27 mouse cellular contexts compared by ENCODE assay signal in genomic region chr17:71510297-71510696, GRCm38 (mm10). TPM values are rescaled to one million over a fixed set of nuclear protein-coding genes. Genes with fewer than 3 reads are reported as not detected.
DNase-seq lines count a peak whose midpoint lies in the region; ATAC-seq and TF ChIP-seq lines count a peak whose summit lies in the region.
"Had no signal": no experiment of that assay in that cellular context is flagged by ENCODE, and none has a peak within 500 bp of the region (broad histone marks: within the 10 kb centered on the region; RNA-seq: fewer than 3 reads in every experiment).

No protein-coding gene starts in this region.

- H3K9me3 ChIP-seq in G1E (replicated peaks) = no peaks in the 10 kb centered on the region
- H3K9me3 ChIP-seq in intestine, embryonic 16.5 days (ENCODE audit: control insufficient read depth, low read length) = no peaks in the 10 kb centered on the region
- no peaks in the 10 kb centered on the region for H3K9me3 ChIP-seq in liver, embryonic 13.5 days (replicated peaks)
- no peaks in the 10 kb centered on the region for H3K9me3 ChIP-seq in midbrain, embryonic 14.5 days (ENCODE audit: control insufficient read depth, low read length)
- H3K9me3 ChIP-seq: forebrain, embryonic 13.5 days; heart, embryonic 12.5 days; hindbrain, embryonic 13.5 days; kidney, embryonic 15.5 days; limb, embryonic 13.5 days; neural tube, embryonic 13.5 days had no signal

- no peak overlapping the region for H3K27ac ChIP-seq in intestine, embryonic 16.5 days (ENCODE audit: low read length)
- H3K27ac ChIP-seq in liver, embryonic 13.5 days = peak overlapping the region; percentile 76
- H3K27ac ChIP-seq in midbrain, embryonic 14.5 days (replicated peaks; ENCODE audit: low read depth, low read length) = no peak overlapping the region
- H3K27ac ChIP-seq: forebrain, embryonic 13.5 days; hindbrain, embryonic 13.5 days; kidney, embryonic 15.5 days; left cerebral cortex, adult 2 months; limb, embryonic 13.5 days; neural tube, embryonic 13.5 days had no signal

- no peak overlapping the region; the same call in 1 of the 2 replicates for H3K4me3 ChIP-seq in G1E (ENCODE audit: low read depth, low read length)
- H3K4me3 ChIP-seq in intestine, embryonic 16.5 days (ENCODE audit: low read length) = no peak overlapping the region
- H3K4me3 ChIP-seq in liver, embryonic 13.5 days (replicated peaks) = no peak overlapping the region
- no peak overlapping the region for H3K4me3 ChIP-seq in midbrain, embryonic 14.5 days (replicated peaks; ENCODE audit: low read depth, low read length)
- H3K4me3 ChIP-seq: forebrain, embryonic 13.5 days; heart, embryonic 12.5 days; hindbrain, embryonic 13.5 days; kidney, embryonic 15.5 days; left cerebral cortex, adult 2 months; limb, embryonic 13.5 days; myocyte; neural tube, embryonic 13.5 days had no signal

- peaks cover 84% of the 10 kb centered on the region for H3K36me3 ChIP-seq in G1E (replicated peaks)
- peaks cover 5% of the 10 kb centered on the region; the same call in 1 of the 2 replicates for H3K36me3 ChIP-seq in intestine, embryonic 16.5 days (ENCODE audit: control insufficient read depth, insufficient read depth, low read length)
- peaks cover 95% of the 10 kb centered on the region for H3K36me3 ChIP-seq in liver, embryonic 13.5 days
- H3K36me3 ChIP-seq in midbrain, embryonic 14.5 days (ENCODE audit: control insufficient read depth, insufficient read depth, low read length) = peaks cover 23% of the 10 kb centered on the region; the same call in 1 of the 2 replicates

- H3K4me2 ChIP-seq in intestine, embryonic 16.5 days (ENCODE audit: low read depth, low read length) = no peak overlapping the region
- H3K4me2 ChIP-seq in liver, embryonic 13.5 days = 0 out of 2 replicates have a peak overlapping the region, but pooled peaks have one; percentile 17
- H3K4me2 ChIP-seq in midbrain, embryonic 14.5 days (ENCODE audit: low read length) = no peak overlapping the region
- H3K4me2 ChIP-seq: forebrain, embryonic 13.5 days; heart, embryonic 12.5 days; hindbrain, embryonic 13.5 days; kidney, embryonic 15.5 days; limb, embryonic 13.5 days; lung, embryonic 14.5 days; midbrain, embryonic 11.5 days; neural tube, embryonic 13.5 days had no signal

- ATAC-seq in G1E (ENCODE audit: extremely low read depth, insufficient number of reproducible peaks, low FRiP score, poor library complexity, severe bottlenecking) = peak; percentile 79
- ATAC-seq in intestine, embryonic 16.5 days = peak; percentile 77; the same call in 1 of the 2 replicates
- peak; percentile 94 for ATAC-seq in liver, embryonic 13.5 days (ENCODE audit: low read depth)
- ATAC-seq in megakaryocyte progenitor cell, adult 5-6 weeks (replicated peaks; ENCODE audit: poor library complexity) = peak; percentile 65
- no peak for ATAC-seq in midbrain, embryonic 14.5 days (ENCODE audit: low FRiP score, low TSS enrichment)
- ATAC-seq in activated CD4-positive, CD25-positive, alpha-beta regulatory T cell, adult 4 months = no peak
- ATAC-seq: forebrain, embryonic 13.5 days had no signal

- 86% methylated on average over 11 of the region's 11 CpGs for WGBS in intestine, embryonic 16.5 days
- 62% methylated on average over 11 of the region's 11 CpGs for WGBS in liver, embryonic 13.5 days (ENCODE audit: insufficient replicate concordance)
- WGBS in midbrain, embryonic 14.5 days = 97% methylated on average over 11 of the region's 11 CpGs

- TF ChIP-seq CTCF in G1E (IDR thresholded peaks at IDR 0.05; ENCODE audit: low read depth, low read length) = no peak

- H3K4me1 ChIP-seq in G1E (ENCODE audit: insufficient read depth, low read depth, low read length) = peaks cover 16% of the 10 kb centered on the region
- H3K4me1 ChIP-seq in intestine, embryonic 16.5 days (ENCODE audit: control insufficient read depth, insufficient read depth, low read length) = no peaks in the 10 kb centered on the region
- H3K4me1 ChIP-seq in liver, embryonic 13.5 days (replicated peaks) = peaks cover 13% of the 10 kb centered on the region
- no peaks in the 10 kb centered on the region for H3K4me1 ChIP-seq in midbrain, embryonic 14.5 days (ENCODE audit: control insufficient read depth, insufficient read depth, low read length)
- H3K4me1 ChIP-seq: forebrain, embryonic 13.5 days; heart, embryonic 12.5 days; hindbrain, embryonic 13.5 days; kidney, embryonic 15.5 days; limb, embryonic 13.5 days; neural tube, embryonic 13.5 days had no signal

- no peak overlapping the region for H3K9ac ChIP-seq in intestine, embryonic 16.5 days (ENCODE audit: low read depth, low read length)
- H3K9ac ChIP-seq in liver, embryonic 13.5 days = 0 out of 2 replicates have a peak overlapping the region, but pooled peaks have one; percentile 13
- H3K9ac ChIP-seq in midbrain, embryonic 14.5 days (replicated peaks; ENCODE audit: low read length) = no peak overlapping the region
- H3K9ac ChIP-seq: forebrain, embryonic 13.5 days; heart, embryonic 12.5 days; hindbrain, embryonic 13.5 days; kidney, embryonic 15.5 days; limb, embryonic 13.5 days; lung, embryonic 14.5 days; neural tube, embryonic 13.5 days had no signal

- no peak for DNase-seq in G1E (ENCODE audit: low spot score)
- peak; percentile 41 for DNase-seq in liver, embryonic 13.5 days
- no peak for DNase-seq in midbrain, embryonic 14.5 days
- no peak for DNase-seq in spleen, postnatal 36 days (ENCODE audit: low spot score in 2 of 2)
- DNase-seq: adrenal gland, adult 2 months; adrenal gland, postnatal 36 days; cerebellum, adult 2 months; cerebellum, postnatal 36 days; gastrocnemius, postnatal 14 days; heart, adult 18-20 months; heart, postnatal 4 days; kidney, adult 18-20 months; kidney, postnatal 25 days; lung, embryonic 14.5 days; lung, postnatal 14 days had no signal

- H3K27me3 ChIP-seq in G1E (ENCODE audit: insufficient read depth, low read length) = no peaks in the 10 kb centered on the region
- H3K27me3 ChIP-seq in intestine, embryonic 16.5 days (replicated peaks; ENCODE audit: control insufficient read depth, insufficient read depth, low read length) = no peaks in the 10 kb centered on the region
- H3K27me3 ChIP-seq in liver, embryonic 13.5 days = no peaks in the 10 kb centered on the region
- H3K27me3 ChIP-seq in midbrain, embryonic 14.5 days (ENCODE audit: control insufficient read depth, insufficient read depth, low read length) = no peaks in the 10 kb centered on the region
- H3K27me3 ChIP-seq: forebrain, embryonic 13.5 days; heart, embryonic 12.5 days; hindbrain, embryonic 13.5 days; kidney, embryonic 15.5 days; limb, embryonic 13.5 days; neural tube, embryonic 13.5 days had no signal

RNA-seq across cellular contexts. Expression of gene Ndc80, which starts 16.4 kb away (rescaled TPM):
- total RNA-seq in G1E (2014; fragmentation: Nextera tagmentation) (118 and 120 TPM in 2 replicates), G1E (2017) (95.7 and 110 TPM in 2 replicates)
- 3.4 and 8.3 TPM in 2 replicates for polyA plus RNA-seq in G1E (2012)
- 30.4 and 33.7 TPM in 2 replicates for polyA plus RNA-seq in intestine, embryonic 16.5 days (2015; fragmentation: Nextera tagmentation; extraction: Ambion mirVana)
- polyA plus RNA-seq in liver, embryonic 13.5 days (2015; fragmentation: Nextera tagmentation; extraction: Ambion mirVana) = 36.0 and 45.5 TPM in 2 replicates
- 51.2 and 57.3 TPM in 2 replicates for total RNA-seq in megakaryocyte progenitor cell, adult 5-6 weeks (2015)
- 75.0 and 91.7 TPM in 2 replicates for total RNA-seq in megakaryocyte progenitor cell, adult 5-6 weeks (2017)
- polyA plus RNA-seq in midbrain, embryonic 14.5 days (2014; fragmentation: Nextera tagmentation; extraction: Ambion mirVana) = 4.6 and 9.6 TPM in 2 replicates
- 10 to 100 TPM; 23.7 to 24.7 TPM for polyA plus RNA-seq in activated CD4-positive, CD25-positive, alpha-beta regulatory T cell, adult 4 months (2017; shearing (Covaris generic))
- polyA plus RNA-seq: adrenal gland, adult 2 months; cerebellum, adult 2 months had no signal

RNA-seq across cellular contexts. Expression of gene Smchd1, which starts 35.2 kb away (rescaled TPM):
- total RNA-seq in G1E (2014; fragmentation: Nextera tagmentation) (319 and 338 TPM in 2 replicates), G1E (2017) (230 and 243 TPM in 2 replicates)
- 9.9 and 10.0 TPM in 2 replicates for polyA plus RNA-seq in G1E (2012)
- polyA plus RNA-seq in intestine, embryonic 16.5 days (2015; fragmentation: Nextera tagmentation; extraction: Ambion mirVana) = 30.5 and 35.0 TPM in 2 replicates
- 37.2 and 39.3 TPM in 2 replicates for polyA plus RNA-seq in liver, embryonic 13.5 days (2015; fragmentation: Nextera tagmentation; extraction: Ambion mirVana)
- total RNA-seq in megakaryocyte progenitor cell, adult 5-6 weeks (2015) = 162 and 180 TPM in 2 replicates
- 196 and 241 TPM in 2 replicates for total RNA-seq in megakaryocyte progenitor cell, adult 5-6 weeks (2017)
- polyA plus RNA-seq in midbrain, embryonic 14.5 days (2014; fragmentation: Nextera tagmentation; extraction: Ambion mirVana) = 73.3 and 73.7 TPM in 2 replicates
- polyA plus RNA-seq in activated CD4-positive, CD25-positive, alpha-beta regulatory T cell, adult 4 months (2017; shearing (Covaris generic)) = 10 to 100 TPM; 77.1 to 98.8 TPM

RNA-seq across cellular contexts. Expression of gene Spdya, which starts 41.6 kb away (rescaled TPM):
- total RNA-seq in G1E (2014; fragmentation: Nextera tagmentation) (not detected in 2 replicates), G1E (2017) (0.12 TPM in 1 of 2 replicates, not detected in the other)
- polyA plus RNA-seq in G1E (2012) = not detected in 2 replicates
- 0.33 and 0.45 TPM in 2 replicates for polyA plus RNA-seq in intestine, embryonic 16.5 days (2015; fragmentation: Nextera tagmentation; extraction: Ambion mirVana)
- polyA plus RNA-seq in liver, embryonic 13.5 days (2015; fragmentation: Nextera tagmentation; extraction: Ambion mirVana) = 0.23 and 0.24 TPM in 2 replicates
- not detected in 2 replicates for total RNA-seq in megakaryocyte progenitor cell, adult 5-6 weeks (2015)
- total RNA-seq in megakaryocyte progenitor cell, adult 5-6 weeks (2017) = not detected in 2 replicates
- polyA plus RNA-seq in midbrain, embryonic 14.5 days (2014; fragmentation: Nextera tagmentation; extraction: Ambion mirVana) = 1.8 and 1.9 TPM in 2 replicates
- under 1 TPM; 0.54 to 0.93 TPM for polyA plus RNA-seq in activated CD4-positive, CD25-positive, alpha-beta regulatory T cell, adult 4 months (2017; shearing (Covaris generic))
- polyA plus RNA-seq: adrenal gland, adult 2 months had no signal

RNA-seq across cellular contexts. Expression of gene Gm4707, which starts 50.6 kb away (rescaled TPM):
- total RNA-seq in G1E (2014; fragmentation: Nextera tagmentation) (4.7 and 59.5 TPM in 2 replicates), G1E (2017) (2.4 and 2.7 TPM in 2 replicates)
- not detected in 2 replicates for polyA plus RNA-seq in G1E (2012)
- 1.2 and 1.8 TPM in 2 replicates for polyA plus RNA-seq in intestine, embryonic 16.5 days (2015; fragmentation: Nextera tagmentation; extraction: Ambion mirVana)
- 0.75 and 1.1 TPM in 2 replicates for polyA plus RNA-seq in liver, embryonic 13.5 days (2015; fragmentation: Nextera tagmentation; extraction: Ambion mirVana)
- 2.4 and 4.3 TPM in 2 replicates for total RNA-seq in megakaryocyte progenitor cell, adult 5-6 weeks (2015)
- 3.0 and 4.0 TPM in 2 replicates for total RNA-seq in megakaryocyte progenitor cell, adult 5-6 weeks (2017)
- polyA plus RNA-seq in midbrain, embryonic 14.5 days (2014; fragmentation: Nextera tagmentation; extraction: Ambion mirVana) = 1.3 and 2.9 TPM in 2 replicates
- polyA plus RNA-seq in activated CD4-positive, CD25-positive, alpha-beta regulatory T cell, adult 4 months (2017; shearing (Covaris generic)) = 10 to 100 TPM; 17.1 to 19.9 TPM

Comparison
In these comparisons a context has a peak if more than half of its experiments do, and no peak if none do; other contexts are left out.
1. ATAC-seq: peak in G1E (single experiment), intestine, embryonic 16.5 days (single experiment), liver, embryonic 13.5 days (single experiment) and megakaryocyte progenitor cell, adult 5-6 weeks (single experiment); none in midbrain, embryonic 14.5 days (single experiment) and activated CD4-positive, CD25-positive, alpha-beta regulatory T cell, adult 4 months (single experiment).